Mouse (Mus musculus) left cerebral cortex, postnatal 14 days (tissue): ENCODE data around the gene Ctnnal1. TPM values are rescaled to one million over a fixed set of nuclear protein-coding genes. Genes with fewer than 3 reads are reported as not detected.
A peak's percentile ranks its signal among the peaks of the same experiment; 100 is the strongest.

ENCODE experiments used
- DNase-seq, 2 experiments: peaks; one replicate each; pipeline ENCODE4 v3.0.0; 2021 to 2022; ENCODE audit warnings: low spot score in 2 of 2, mixed read lengths in 1 of 2
- intact Hi-C: fragments of 180-260 bp; cut with DNase I; formaldehyde crosslinking; loops from one replicate; pipeline ENCODE4 v1.15.1; 2025
- total RNA-seq, 2 experiments: library from RNA; stranded (reverse); gene quantifications; 2 replicates each; pipeline ENCODE4 v1.2.3; 2021

Ctnnal1 gene
- total RNA-seq, 2 experiments from 2014 or later, result 15.0 to 16.0 TPM

GRCm38 (mm10) chr4:56865971-56866370 is 983 bp upstream of the Ctnnal1 start:
- intact Hi-C loops, result loop anchor here (5.0 kb wide), 1 partner anchor 96 kb away; no protein-coding TSS in a partner anchor
- DNase-seq, result peak in 1 of 2 experiments; percentile 54

DNA sequence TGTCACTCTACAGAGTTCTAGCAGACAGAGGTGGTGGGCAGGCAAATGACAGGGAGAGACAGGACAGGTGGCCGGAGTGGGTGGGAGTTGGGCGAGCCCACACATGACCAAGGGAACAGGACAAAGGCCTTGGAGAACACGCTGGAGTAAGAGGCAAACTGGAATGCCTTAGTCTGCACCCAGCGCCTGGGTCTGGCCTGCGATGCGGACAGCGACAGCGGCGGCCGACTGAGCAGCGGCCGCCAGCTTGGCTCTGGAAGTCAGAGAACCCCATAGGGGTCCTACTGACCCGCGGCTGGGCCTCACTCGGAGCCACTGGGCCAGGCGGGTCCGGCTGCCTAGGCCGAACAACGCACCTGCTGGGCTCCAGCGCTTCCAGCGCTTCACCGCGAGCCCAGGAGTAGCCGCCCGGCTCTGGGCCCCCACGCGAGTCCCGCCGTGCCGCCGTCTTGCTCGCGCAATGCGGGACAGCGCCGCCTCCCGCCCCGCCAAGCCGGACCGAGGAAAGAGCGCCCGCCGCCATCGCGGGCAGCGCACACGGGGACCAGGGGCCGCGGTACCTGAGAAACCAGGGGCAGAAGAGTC is 479 bp downstream of the Ctnnal1 start:
- peak; percentile 35 to 50 for DNase-seq
- intact Hi-C loops, result loop anchor here (5.0 kb wide), 1 partner anchor 98 kb away; no protein-coding TSS in a partner anchor

GRCm38 (mm10) chr4:56864016-56864415 is 972 bp downstream of the Ctnnal1 start:
- intact Hi-C loops, result no loop called here
- peak; percentile 51 to 67 for DNase-seq

- no peak for DNase-seq
- intact Hi-C loops, result no loop called here
These were observed 3.4 kb downstream of the Ctnnal1 start for GRCm38 (mm10) chr4:56861551-56861950.

DNA sequence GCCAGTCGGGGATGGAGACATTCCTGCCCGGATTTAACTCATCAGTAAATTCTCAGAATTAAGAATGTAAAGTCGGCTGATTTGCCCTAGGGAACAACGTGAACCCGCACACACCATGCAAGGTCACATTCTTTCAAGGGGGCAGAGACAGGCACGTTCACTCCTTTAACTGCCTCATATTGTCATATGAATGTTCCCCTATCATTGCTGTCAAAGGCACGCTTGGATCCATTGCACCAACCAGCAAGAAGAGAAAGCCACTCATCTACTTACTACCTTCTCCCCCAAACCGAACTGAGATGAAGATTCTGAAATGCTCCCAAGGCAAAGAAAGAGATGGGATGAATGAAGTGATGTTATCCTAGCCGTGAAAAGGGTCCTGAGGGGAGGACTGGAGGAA is 6.3 kb downstream of the Ctnnal1 start:
- intact Hi-C loops, result no loop called here
- no peak for DNase-seq

DNA sequence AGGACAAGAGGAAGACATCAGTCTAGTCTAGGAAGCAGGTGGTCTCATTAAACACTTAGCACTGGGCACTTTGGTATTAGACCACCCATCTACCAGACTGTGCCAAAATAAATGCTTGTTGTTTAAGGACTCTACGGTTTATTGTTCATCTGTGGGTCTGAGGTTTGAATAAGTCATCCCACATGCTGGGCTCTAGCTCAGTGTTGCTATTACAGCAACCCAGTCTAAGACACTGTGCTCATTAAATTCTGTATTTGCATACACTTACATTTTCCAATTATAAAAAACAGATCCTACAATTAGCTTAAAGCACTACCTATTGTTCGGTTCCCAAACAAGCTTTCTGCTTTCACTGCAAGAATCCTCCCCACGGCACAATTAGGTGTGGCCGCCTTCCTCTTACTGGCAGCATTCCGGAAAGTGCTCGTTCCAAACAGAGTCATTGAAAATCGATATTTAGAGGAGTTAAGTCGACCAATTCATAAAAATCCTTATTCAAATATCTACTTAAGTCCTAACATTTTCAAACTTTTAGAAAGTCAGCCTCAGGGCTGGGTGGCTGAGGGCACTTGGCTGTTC is 8.5 kb downstream of the Ctnnal1 start:
- intact Hi-C loops, result no loop called here
- no peak for DNase-seq

DNA sequence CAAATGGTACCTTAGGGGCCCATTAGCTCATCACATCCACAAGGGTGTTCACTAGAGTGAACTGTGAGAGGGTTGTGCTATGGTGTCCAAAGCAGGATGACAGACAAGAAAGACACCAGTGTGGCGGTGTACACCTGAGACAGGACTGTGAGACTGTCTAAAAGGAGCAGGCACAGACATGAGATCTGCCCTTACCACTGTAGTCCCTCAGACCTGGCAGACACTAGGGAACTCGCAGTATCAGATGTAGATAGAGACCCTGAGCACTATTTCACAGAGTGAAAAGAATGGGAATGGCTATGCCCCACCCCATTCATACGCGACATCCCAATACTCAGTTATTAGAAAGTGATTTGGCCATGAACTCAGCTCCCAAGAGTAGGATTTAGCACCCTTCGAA is 9.1 kb downstream of the Ctnnal1 start:
- DNase-seq, result no peak
- intact Hi-C loops, result no loop called here

DNA sequence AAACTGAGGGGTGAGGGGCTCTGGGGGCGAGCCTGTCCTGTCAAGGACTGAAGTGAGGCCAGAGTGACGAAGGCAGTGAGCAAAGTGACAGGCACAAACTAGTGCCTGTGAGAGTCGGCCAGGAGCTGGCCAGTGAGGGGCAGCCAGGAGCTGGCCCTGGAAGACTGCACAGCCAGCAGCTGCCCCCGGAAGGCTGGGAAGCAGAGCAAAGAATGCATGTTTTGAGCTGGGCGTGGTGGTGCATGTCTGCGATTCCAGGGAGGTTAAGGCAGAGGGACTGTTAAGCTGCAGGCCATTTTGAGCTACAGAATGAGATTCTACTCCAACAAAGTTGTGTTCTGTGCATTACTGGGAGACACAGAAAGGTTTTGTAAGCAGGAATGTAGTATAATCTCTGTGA is 14.3 kb downstream of the Ctnnal1 start:
- no peak for DNase-seq
- intact Hi-C loops, result no loop called here

GRCm38 (mm10) chr4:56848044-56848443 is 16.9 kb downstream of the Ctnnal1 start:
- intact Hi-C loops, result no loop called here
- no peak for DNase-seq

DNA sequence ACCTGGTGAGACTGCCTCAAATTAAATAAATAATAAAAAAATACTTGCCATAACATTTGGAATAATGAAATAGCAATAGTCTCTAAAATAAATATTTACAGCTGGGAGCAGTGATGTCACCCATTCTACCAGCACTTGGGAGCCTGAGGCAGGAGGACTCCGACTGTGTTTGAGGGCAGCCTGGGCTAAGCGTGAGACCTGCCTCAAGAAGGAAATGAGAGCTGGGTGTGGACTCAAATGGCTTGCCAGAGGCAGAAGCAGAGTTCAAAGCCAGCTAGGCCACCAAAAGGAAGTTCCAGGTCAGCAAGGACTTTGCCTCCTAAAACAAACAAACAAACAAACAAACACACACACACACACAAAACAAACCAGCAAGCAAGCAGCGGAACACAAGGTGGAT is 17.6 kb downstream of the Ctnnal1 start:
- intact Hi-C loops, result no loop called here
- no peak for DNase-seq

DNA sequence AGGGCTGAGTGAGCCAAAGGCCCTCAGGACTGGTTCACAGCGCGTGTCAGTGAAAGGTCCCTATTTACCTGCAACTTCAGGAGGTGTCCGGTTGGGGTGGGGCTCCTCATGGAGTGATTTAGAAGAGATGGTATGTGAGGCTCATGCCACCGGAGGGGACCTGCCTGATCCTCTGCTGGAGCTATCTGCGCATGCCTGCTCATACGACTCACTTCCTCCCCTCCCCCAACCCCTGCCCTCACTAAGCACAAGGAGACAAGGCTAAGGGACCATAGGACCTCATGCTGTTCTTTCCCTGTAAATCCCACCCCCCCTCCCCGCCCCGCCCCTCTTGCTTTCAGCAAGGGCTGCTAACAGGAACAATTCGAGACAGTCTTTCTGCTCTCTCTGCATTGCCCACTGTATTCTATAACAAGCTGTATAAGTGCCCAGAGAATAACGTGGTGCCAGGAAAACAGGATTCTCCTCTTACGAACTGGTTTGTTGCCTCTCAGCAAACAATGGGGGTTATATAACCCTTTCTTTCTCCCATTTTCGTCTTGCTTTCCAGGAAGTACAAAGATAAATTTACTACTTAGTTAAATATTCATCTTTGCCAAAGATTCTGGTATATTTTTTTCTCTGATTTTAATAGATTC is 19.0 kb downstream of the Ctnnal1 start:
- intact Hi-C loops, result no loop called here

GRCm38 (mm10) chr4:56844911-56845310 is 20.1 kb downstream of the Ctnnal1 start:
- intact Hi-C loops, result no loop called here

More for the DNA sequence above, 19.0 kb downstream of the Ctnnal1 start:
- no peak for DNase-seq

DNA sequence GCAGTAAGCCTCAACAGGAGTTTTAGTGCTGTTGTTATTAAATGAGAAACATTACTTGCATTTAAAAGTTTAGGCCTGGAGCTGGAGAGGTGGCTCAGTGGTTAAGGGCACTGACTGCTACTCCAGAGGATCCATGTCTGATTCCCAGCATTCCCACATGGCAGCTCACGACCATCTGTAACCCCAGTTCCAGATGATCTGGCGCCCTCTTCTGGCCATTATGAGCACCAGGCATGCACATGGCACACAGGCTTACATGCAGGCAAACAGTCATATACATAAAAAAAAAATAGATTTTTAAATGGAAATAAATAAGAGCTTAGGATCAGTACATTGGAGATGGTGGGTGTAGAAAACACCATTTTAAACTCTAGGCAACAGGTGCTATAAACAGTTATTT is 21.0 kb downstream of the Ctnnal1 start:
- DNase-seq, result no peak
- intact Hi-C loops, result no loop called here

More at GRCm38 (mm10) chr4:56844911-56845310, 20.1 kb downstream of the Ctnnal1 start:
- no peak for DNase-seq

DNA sequence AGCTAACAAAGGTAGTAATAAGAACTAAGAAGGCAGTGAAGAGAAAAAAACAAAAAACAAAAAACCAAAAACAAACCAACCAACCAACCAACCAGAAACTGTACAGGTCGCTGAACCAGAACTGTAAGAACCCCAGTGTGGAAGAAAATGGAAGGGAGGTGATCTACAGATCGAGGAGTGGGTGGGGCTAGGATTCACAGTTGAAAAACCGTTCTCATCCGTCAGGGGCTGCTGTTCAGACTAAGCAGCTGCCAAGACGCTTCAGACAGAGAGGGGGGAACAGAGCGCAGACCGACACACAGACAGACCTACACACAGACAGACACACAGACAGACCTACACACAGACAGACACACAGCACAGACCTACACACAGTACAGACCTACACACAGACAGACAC is 22.5 kb downstream of the Ctnnal1 start:
- intact Hi-C loops, result no loop called here

GRCm38 (mm10) chr4:56840297-56840696 is 24.7 kb downstream of the Ctnnal1 start:
- intact Hi-C loops, result no loop called here

More for the DNA sequence above, 22.5 kb downstream of the Ctnnal1 start:
- no peak for DNase-seq

DNA sequence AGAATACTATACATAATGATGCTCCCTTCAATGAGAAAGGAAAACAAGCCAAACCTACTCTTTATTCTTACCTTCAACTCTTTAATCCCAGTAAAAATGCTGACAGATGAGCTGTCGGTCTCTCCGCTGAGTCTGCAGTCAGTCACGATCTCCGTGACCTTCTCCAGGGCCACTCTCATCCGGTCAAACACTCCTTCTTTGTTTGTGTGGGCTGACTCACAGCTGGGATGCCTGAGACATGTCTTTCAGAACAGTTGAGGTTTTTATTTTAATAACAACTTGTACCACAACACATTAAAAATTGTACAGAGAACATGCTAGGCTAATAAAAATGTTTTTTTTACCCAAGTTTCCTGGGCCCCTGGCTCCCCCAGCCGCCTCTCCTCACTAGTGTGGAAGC is 27.3 kb downstream of the Ctnnal1 start:
- intact Hi-C loops, result no loop called here
- no peak for DNase-seq

More at GRCm38 (mm10) chr4:56840297-56840696, 24.7 kb downstream of the Ctnnal1 start:
- DNase-seq, result no peak

DNA sequence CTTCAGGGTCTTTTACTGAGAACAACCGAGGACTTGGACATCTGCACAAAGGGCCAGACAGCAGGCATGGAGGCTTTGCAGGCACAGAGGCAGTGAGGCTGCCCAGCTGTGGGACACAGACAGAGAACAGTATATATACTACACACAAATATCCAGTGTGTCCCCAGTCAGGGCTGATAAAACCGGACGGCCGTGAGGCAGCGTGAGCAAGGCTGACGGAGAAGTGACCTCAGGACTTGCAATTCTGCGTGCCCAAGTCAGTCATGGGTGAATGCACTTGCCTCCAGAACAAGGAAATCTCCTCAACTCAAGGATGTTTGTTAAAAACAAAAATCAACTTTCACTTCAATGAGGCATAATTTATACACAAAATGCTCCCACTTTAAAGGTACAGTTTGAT is 33.0 kb downstream of the Ctnnal1 start:
- intact Hi-C loops, result no loop called here
- no peak for DNase-seq

- no peak for DNase-seq
- intact Hi-C loops, result no loop called here
These were observed 33.9 kb downstream of the Ctnnal1 start for GRCm38 (mm10) chr4:56831013-56831609.

GRCm38 (mm10) chr4:56829511-56829921 is 35.5 kb downstream of the Ctnnal1 start:
- DNase-seq, result no peak
- intact Hi-C loops, result no loop called here

- no peak for DNase-seq
- intact Hi-C loops, result no loop called here
These were observed 36.1 kb downstream of the Ctnnal1 start for GRCm38 (mm10) chr4:56828932-56829331.
